Mouse (Mus musculus): Measurements from ENCODE around the gene Sumo3. TPM values are rescaled to one million over a fixed set of nuclear protein-coding genes. Genes with fewer than 3 reads are reported as not detected.

Sumo3 gene
- polyA plus RNA-seq, 1 experiment from 2014 or later: 313 TPM

- WGBS: 50% methylated on average over 13 of the region's 13 CpGs
- peak; percentile 56 for DNase-seq (ENCODE audit: low spot score)
- Histone ChIP-seq H3K9me3 (replicated peaks; ENCODE audit: low read length) (no peaks in the 10 kb centered on the region), H3K27ac (no peak overlapping the region), H3K4me2 (ENCODE audit: low read length) (no peak overlapping the region), H3K9ac (ENCODE audit: low read depth, low read length) (no peak overlapping the region), H3K4me3 (replicated peaks; ENCODE audit: low read depth, low read length) (no peak overlapping the region), H3K36me3 (ENCODE audit: insufficient read depth, low read length) (peaks cover 28% of the 10 kb centered on the region), H3K4me1 (replicated peaks; ENCODE audit: insufficient read depth, low read length) (no peaks in the 10 kb centered on the region), H3K27me3 (ENCODE audit: insufficient read depth, low read length) (no peaks in the 10 kb centered on the region)
- 0 out of 2 replicates have a peak, but pooled peaks have one; percentile 43 for ATAC-seq (replicated peaks; ENCODE audit: low FRiP score, low read depth)
- no peak for TF ChIP-seq CTCF (IDR thresholded peaks at IDR 0.05; ENCODE audit: low read depth)
Observed at GRCm38 (mm10) chr10:77634452-77635231, 28.7 kb downstream of the Sumo3 start.

DNA sequence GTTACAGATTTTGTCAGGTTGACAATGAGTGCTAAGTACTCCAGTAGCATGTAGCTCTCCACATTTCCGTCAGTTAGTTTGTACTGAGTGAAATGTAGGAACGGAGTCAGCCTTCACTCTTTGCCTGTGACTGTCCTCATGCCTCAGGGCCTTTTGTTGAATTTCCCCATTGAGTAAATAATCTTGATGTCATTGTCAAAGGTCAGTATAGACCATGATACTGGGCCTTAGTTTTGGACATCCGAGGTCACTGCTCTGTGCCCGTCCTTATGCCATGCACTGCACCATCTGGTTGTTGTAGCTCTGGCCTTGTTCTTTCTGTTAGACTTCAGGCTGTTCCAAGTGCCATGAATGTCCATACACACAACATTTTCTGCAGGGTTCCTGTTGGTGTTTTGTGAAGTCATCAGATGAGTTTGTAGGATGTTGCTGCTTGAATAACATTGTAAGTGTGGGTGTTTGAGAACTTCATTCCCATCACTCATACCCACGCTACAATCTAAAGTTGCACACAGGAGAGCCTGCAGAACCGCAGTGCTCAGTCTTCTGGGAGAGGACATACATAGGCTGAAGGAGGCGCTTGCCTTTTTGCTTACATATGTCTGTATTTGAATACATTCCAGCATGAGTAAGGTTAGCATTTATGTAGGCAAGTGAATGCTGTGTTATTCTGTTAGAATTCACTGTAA, 30.5 kb downstream of the Sumo3 start:
- ATAC-seq (replicated peaks; ENCODE audit: low FRiP score, low read depth): no peak
- Histone ChIP-seq H3K9ac (ENCODE audit: low read depth, low read length) (no peak overlapping the region), H3K27ac (no peak overlapping the region), H3K9me3 (replicated peaks; ENCODE audit: low read length) (no peaks in the 10 kb centered on the region), H3K4me2 (ENCODE audit: low read length) (no peak overlapping the region), H3K36me3 (ENCODE audit: insufficient read depth, low read length) (peaks cover 29% of the 10 kb centered on the region), H3K27me3 (ENCODE audit: insufficient read depth, low read length) (no peaks in the 10 kb centered on the region), H3K4me3 (replicated peaks; ENCODE audit: low read depth, low read length) (no peak overlapping the region), H3K4me1 (replicated peaks; ENCODE audit: insufficient read depth, low read length) (no peaks in the 10 kb centered on the region)
- no peak for DNase-seq (ENCODE audit: low spot score)
- 94% methylated on average over 7 of the region's 7 CpGs for WGBS
- TF ChIP-seq CTCF (IDR thresholded peaks at IDR 0.05; ENCODE audit: low read depth): no peak

GRCm38 (mm10) chr10:77638956-77639355, 33.1 kb downstream of the Sumo3 start:
- H3K4me2 ChIP-seq (ENCODE audit: low read length): no peak overlapping the region
- TF ChIP-seq CTCF (IDR thresholded peaks at IDR 0.05; ENCODE audit: low read depth): no peak
- H3K9ac ChIP-seq (ENCODE audit: low read depth, low read length): no peak overlapping the region
- DNase-seq (ENCODE audit: low spot score) (peak; percentile 20), ATAC-seq (replicated peaks; ENCODE audit: low FRiP score, low read depth) (no peak)
- peaks cover 45% of the 10 kb centered on the region for H3K36me3 ChIP-seq (ENCODE audit: insufficient read depth, low read length)
- H3K27me3 ChIP-seq (ENCODE audit: insufficient read depth, low read length): no peaks in the 10 kb centered on the region
- no peak overlapping the region for H3K4me3 ChIP-seq (replicated peaks; ENCODE audit: low read depth, low read length)
- H3K9me3 ChIP-seq (replicated peaks; ENCODE audit: low read length): no peaks in the 10 kb centered on the region
- H3K27ac ChIP-seq: no peak overlapping the region
- H3K4me1 ChIP-seq (replicated peaks; ENCODE audit: insufficient read depth, low read length): no peaks in the 10 kb centered on the region
- 75% methylated on average over 6 of the region's 6 CpGs for WGBS

GRCm38 (mm10) chr10:77643160-77643559, 37.3 kb downstream of the Sumo3 start:
- Histone ChIP-seq H3K4me1 (replicated peaks; ENCODE audit: insufficient read depth, low read length) (no peaks in the 10 kb centered on the region), H3K4me3 (replicated peaks; ENCODE audit: low read depth, low read length) (no peak overlapping the region), H3K4me2 (ENCODE audit: low read length) (no peak overlapping the region), H3K9ac (ENCODE audit: low read depth, low read length) (no peak overlapping the region), H3K9me3 (replicated peaks; ENCODE audit: low read length) (no peaks in the 10 kb centered on the region), H3K27me3 (ENCODE audit: insufficient read depth, low read length) (no peaks in the 10 kb centered on the region), H3K36me3 (ENCODE audit: insufficient read depth, low read length) (peaks cover 55% of the 10 kb centered on the region), H3K27ac (no peak overlapping the region)
- ATAC-seq (replicated peaks; ENCODE audit: low FRiP score, low read depth) (no peak), DNase-seq (ENCODE audit: low spot score) (no peak)
- TF ChIP-seq CTCF (IDR thresholded peaks at IDR 0.05; ENCODE audit: low read depth): no peak
- 68% methylated on average over 7 of the region's 7 CpGs for WGBS

GRCm38 (mm10) chr10:77645571-77645970, 39.7 kb downstream of the Sumo3 start:
- Histone ChIP-seq H3K36me3 (ENCODE audit: insufficient read depth, low read length) (peaks cover 48% of the 10 kb centered on the region), H3K9me3 (replicated peaks; ENCODE audit: low read length) (no peaks in the 10 kb centered on the region), H3K27ac (no peak overlapping the region), H3K9ac (ENCODE audit: low read depth, low read length) (no peak overlapping the region), H3K27me3 (ENCODE audit: insufficient read depth, low read length) (no peaks in the 10 kb centered on the region), H3K4me2 (ENCODE audit: low read length) (no peak overlapping the region), H3K4me3 (replicated peaks; ENCODE audit: low read depth, low read length) (no peak overlapping the region), H3K4me1 (replicated peaks; ENCODE audit: insufficient read depth, low read length) (no peaks in the 10 kb centered on the region)
- TF ChIP-seq CTCF (IDR thresholded peaks at IDR 0.05; ENCODE audit: low read depth): no peak
- WGBS: 90% methylated on average over 5 of the region's 5 CpGs
- DNase-seq (ENCODE audit: low spot score) (no peak), ATAC-seq (replicated peaks; ENCODE audit: low FRiP score, low read depth) (no peak)

- Histone ChIP-seq H3K4me2 (ENCODE audit: low read length) (no peak overlapping the region), H3K9me3 (replicated peaks; ENCODE audit: low read length) (no peaks in the 10 kb centered on the region), H3K4me1 (replicated peaks; ENCODE audit: insufficient read depth, low read length) (no peaks in the 10 kb centered on the region), H3K9ac (ENCODE audit: low read depth, low read length) (no peak overlapping the region), H3K27ac (no peak overlapping the region), H3K4me3 (replicated peaks; ENCODE audit: low read depth, low read length) (no peak overlapping the region), H3K36me3 (ENCODE audit: insufficient read depth, low read length) (peaks cover 35% of the 10 kb centered on the region), H3K27me3 (ENCODE audit: insufficient read depth, low read length) (no peaks in the 10 kb centered on the region)
- 84% methylated on average over 1 of the region's 1 CpGs for WGBS
- DNase-seq (ENCODE audit: low spot score) (no peak), ATAC-seq (replicated peaks; ENCODE audit: low FRiP score, low read depth) (no peak)
- TF ChIP-seq CTCF (IDR thresholded peaks at IDR 0.05; ENCODE audit: low read depth): no peak
Observed at GRCm38 (mm10) chr10:77647461-77647860, 41.6 kb downstream of the Sumo3 start.

Measured in kidney, postnatal 0 days (tissue).